Mouse (Mus musculus) erythroblast, embryonic 14.5 days (primary cell): ENCODE measurements around the gene Myh9.

Experiments
- GATA1 ChIP-seq: IDR thresholded peaks from 2 replicates; pipeline ENCODE4 v1.6.1; 2012; ENCODE audit warnings: low read length, inconsistent platforms, mixed read lengths
- TAL1 ChIP-seq: IDR thresholded peaks from 3 replicates; pipeline ENCODE4 v1.6.1; 2012; ENCODE audit warnings: low read length, inconsistent platforms, mixed read lengths

- TF ChIP-seq GATA1 (no peak), TAL1 (no peak)
Observed at GRCm38 (mm10) chr15:77815867-77816600, 25.9 kb downstream of the Myh9 start.
